Mouse (Mus musculus): Measurements from ENCODE around the gene AI413582.

The AI413582 gene

GRCm38 (mm10) chr17:27555075-27555511, 10.5 kb downstream of the AI413582 start:
- DNase-seq (ENCODE audit: low spot score), result no peak

GRCm38 (mm10) chr17:27554062-27554960, 11.2 kb downstream of the AI413582 start:
- DNase-seq (ENCODE audit: low spot score), result no peak

- no peak for DNase-seq (ENCODE audit: low spot score)
Measured at GRCm38 (mm10) chr17:27552215-27553201, 13.0 kb downstream of the AI413582 start.

DNA sequence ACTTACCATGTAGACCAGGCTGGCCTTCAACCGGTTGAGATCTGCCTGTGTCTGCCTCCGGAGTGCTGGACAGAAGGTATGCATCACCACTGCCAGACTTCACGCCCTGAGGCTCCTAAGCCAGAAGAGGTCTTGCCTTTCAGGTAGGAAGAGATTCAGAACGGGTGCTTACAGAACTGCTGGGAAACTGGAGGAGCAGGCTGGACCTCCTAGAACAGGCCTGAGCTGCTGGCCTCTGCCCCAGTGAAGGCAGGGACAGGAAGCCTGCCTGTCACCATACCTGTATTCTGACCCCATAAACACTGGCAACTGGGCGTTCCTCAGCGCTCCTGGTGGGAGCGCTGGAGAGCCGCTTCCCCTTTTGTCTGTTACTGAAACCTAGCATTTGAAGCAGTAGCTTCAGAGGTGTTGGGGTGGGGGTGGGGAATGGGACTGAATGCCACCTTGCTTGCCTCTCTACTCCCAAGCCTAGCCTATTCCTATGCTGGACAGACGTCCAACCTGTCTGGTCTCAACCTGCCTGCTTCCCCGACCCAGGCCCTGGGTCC, 14.1 kb downstream of the AI413582 start:
- no peak for DNase-seq (ENCODE audit: low spot score)

- no peak for DNase-seq (ENCODE audit: low spot score)
Measured at GRCm38 (mm10) chr17:27549234-27549633, 16.3 kb downstream of the AI413582 start.

GRCm38 (mm10) chr17:27547253-27547868, 18.2 kb downstream of the AI413582 start:
- DNase-seq (ENCODE audit: low spot score), result no peak

DNA sequence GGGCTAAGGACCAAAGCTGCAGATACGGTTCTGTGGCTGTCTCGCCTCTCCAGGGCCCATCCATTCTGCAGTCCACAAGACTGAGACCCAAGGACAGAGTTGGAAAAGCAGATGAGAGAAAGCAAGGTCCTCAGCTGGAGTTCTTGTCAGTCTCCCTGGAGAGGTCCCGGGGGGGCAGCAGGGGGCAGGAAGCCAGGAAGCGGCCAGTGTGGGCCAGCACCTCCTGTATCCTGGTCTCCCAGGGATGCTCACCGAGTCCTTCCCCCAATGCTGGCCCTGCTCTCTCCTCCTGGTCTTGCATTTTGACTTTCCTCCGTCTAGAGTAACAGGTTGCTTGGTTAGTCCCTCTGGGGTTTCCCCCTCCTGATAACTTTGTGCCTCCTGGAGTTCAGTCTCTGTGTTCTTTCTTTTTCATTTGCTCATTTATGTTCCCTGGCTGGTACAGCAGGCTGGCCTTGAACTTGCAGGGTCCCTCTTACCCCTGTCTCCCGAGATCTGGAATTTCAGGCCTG, 18.9 kb downstream of the AI413582 start:
- DNase-seq (ENCODE audit: low spot score), result no peak

- no peak for DNase-seq (ENCODE audit: low spot score)
Measured at GRCm38 (mm10) chr17:27545991-27546390, 19.6 kb downstream of the AI413582 start.

DNA sequence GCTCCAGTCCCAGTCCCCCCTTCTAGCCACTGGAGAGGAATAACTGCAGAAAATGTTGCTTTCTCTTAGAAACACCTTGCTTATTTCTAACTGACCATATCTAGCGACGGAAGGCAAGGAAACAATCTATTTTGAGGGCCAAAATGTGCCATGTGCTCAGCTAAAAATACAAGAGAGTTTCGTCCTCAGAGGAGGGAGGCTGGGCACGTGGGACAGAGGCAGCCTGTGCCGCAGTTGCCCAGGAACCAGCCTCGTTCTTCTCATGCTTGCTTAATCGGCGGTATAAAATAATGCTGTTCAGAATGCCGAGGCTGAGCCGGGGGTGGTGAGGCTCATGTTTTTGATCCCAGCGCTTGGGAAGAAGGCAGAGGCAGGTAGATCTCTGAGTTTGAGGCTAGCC, 21.0 kb downstream of the AI413582 start:
- DNase-seq (ENCODE audit: low spot score), result no peak

DNA sequence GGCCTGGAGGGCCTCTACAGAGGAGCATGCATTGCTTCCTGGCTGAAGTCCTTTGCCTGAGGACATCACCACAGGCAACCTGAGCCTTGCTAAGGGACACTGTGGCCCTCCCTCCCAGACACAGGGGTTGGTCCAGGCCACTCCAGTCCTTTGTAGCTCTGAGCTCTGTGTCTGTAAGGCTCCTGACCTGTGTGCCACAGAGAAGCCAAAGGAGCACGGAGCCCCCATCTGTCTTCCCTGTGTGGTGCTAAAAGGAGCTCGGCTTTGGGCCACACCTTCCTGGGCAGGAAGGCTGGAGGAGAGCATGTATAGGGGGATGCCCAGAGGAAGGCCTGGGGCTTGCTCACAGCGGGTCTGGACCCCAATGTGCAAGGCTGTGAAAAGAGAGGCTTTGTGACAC, 23.6 kb downstream of the AI413582 start:
- DNase-seq (ENCODE audit: low spot score), result no peak

DNA sequence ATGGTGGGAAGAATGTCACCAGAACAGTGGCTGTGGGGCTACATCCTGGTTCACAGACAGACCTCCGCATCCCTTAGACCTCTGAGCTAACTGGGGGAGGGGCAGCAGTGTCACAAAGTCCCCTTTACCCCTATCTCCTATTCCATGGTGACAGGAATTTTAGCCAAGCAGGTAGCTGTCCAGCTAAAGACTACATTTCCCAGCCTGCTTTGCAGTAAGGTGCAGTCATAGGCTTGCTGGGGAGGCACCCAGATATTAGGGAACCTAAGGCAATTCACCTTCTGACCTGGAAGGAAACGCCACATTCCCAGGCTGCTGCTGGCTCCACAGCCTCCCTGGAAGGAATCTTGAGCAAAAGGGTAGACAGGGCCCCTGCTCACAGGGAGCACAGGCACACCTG, 24.3 kb downstream of the AI413582 start:
- DNase-seq (ENCODE audit: low spot score), result no peak

DNA sequence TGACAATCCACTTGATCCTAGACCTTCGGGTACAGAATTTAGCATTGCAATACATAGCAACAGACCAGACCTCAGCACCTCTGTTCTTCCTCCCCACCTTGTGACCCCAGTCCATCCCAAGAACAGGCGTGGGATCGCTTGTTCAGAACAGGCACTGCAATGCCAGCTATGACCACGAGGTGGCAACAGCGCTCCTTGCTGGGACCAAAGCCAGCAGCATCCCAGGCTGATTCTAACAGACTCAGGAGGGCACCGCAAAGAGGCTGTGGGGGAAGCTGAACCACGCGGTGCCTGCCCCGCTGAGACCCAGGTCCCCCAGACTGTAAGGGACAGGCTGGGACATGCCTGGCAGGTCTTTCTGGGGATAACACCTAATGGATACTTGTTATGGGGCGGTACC, 30.8 kb downstream of the AI413582 start:
- peak; percentile 89 for DNase-seq (ENCODE audit: low spot score)

DNA sequence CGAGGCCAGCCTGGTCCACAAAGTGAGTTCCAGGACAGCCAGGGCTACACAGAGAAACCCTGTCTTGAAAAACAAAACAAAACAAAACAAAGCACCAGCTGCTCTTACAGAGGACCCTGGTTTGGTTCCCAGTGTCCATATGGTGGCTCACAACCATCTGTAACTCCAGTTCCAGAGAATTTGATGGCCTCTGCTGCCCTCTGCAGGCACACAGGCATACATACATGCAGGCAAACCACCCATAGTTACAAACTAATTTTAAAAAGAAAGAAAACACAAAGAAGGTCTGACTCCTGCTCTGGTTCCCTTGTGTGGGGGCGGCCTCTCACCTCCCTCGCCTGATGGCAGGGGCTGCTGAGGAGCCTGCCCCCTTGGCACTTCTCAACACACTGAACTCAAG, 32.2 kb downstream of the AI413582 start:
- no peak for DNase-seq (ENCODE audit: low spot score)

- DNase-seq (ENCODE audit: low spot score), result no peak
Measured at GRCm38 (mm10) chr17:27532095-27532494, 33.5 kb downstream of the AI413582 start.

- no peak for DNase-seq (ENCODE audit: low spot score)
Measured at GRCm38 (mm10) chr17:27528767-27529166, 36.8 kb downstream of the AI413582 start.

- no peak for DNase-seq (ENCODE audit: low spot score)
Measured at GRCm38 (mm10) chr17:27528030-27528429, 37.5 kb downstream of the AI413582 start.

GRCm38 (mm10) chr17:27527188-27527587, 38.4 kb downstream of the AI413582 start:
- no peak for DNase-seq (ENCODE audit: low spot score)

- DNase-seq (ENCODE audit: low spot score), result no peak
Measured at GRCm38 (mm10) chr17:27523121-27523520, 42.4 kb downstream of the AI413582 start.

DNA sequence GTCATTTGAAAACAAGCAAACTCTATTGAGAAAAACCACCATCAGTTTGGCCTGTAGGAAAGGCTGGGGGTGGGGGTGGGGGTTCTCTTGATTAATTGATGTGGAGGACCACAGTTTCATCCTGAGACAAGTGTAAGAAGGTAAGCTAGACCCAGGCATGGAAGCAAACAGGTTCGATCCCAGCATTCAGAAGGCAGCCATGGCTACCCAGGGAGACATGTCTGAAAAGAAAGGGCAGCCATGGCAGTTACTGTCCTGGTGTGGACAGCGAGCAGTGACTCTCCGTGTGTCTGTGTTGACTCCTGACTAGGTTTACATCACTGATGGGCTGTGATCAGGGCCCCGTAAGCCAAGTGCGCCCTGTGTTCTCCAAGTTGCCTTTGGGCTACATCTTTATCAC, 44.3 kb downstream of the AI413582 start, which contains the start of gene Grm4:
Gene Grm4, minus strand, starts transcription at position 101 of the 400 bp plus-strand sequence.
- no peak for DNase-seq (ENCODE audit: low spot score)

DNA sequence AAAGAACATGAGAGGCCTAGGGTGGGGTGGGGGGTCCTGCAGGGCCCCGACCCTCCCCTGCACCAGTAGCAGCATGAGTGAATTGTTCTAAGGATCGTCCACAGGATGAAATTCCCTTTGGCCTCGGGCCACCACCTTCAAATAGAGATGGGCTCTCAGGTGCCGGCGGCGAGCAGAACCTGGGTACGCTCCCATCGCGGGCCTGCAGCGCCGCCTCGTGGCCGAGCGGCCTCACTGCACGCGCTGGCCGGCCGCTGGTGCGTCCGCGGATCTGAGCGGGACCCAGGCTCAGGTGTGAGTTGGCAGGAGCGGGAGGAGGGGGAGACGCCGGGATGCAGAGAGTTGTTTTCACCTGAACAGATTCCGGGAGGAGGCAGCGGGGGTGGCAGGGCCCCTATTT, 45.0 kb downstream of the AI413582 start:
- DNase-seq (ENCODE audit: low spot score), result no peak
